Mouse (Mus musculus): ENCODE measurements at regions not wholly inside any gene's neighbourhood (a gene's known extent, or its start where the extent isn't known, plus 50 kb on each side); places are given as distances from the start of the nearest gene placed in this dataset.
A peak's percentile ranks its signal among the peaks of the same experiment; 100 is the strongest.

GRCm38 (mm10) chr16:12758594-12758993 lies 350.9 kb upstream of the Ercc4 start:
- TF ChIP-seq CTCF (conservative IDR thresholded peaks at IDR 0.05; ENCODE audit: insufficient read depth, insufficient read length, low read depth, low read length) (0 out of 2 replicates have a peak, but pooled peaks have one; percentile 16), POLR2A (IDR thresholded peaks at IDR 0.05; ENCODE audit: low read depth, low read length) (no peak)
